Mouse (Mus musculus) lung, adult 2 months (tissue): Measurements from ENCODE around the gene Atp6v1g2.

Experiments
- CTCF ChIP-seq: fragments of 200-500 bp; IDR thresholded peaks from 2 replicates; pipeline ENCODE4 v1.5.1; 2011; ENCODE audit warnings: mild to moderate bottlenecking, low read length, control low read depth; ENCODE audit not compliant: insufficient read depth
- POLR2A ChIP-seq: fragments of 200-500 bp; IDR thresholded peaks from 2 replicates; pipeline ENCODE4 v1.6.1; 2011; ENCODE audit warnings: low read depth, mild to moderate bottlenecking, control low read depth, low read length, borderline replicate concordance; ENCODE audit errors: extremely low read depth

- TF ChIP-seq CTCF, result no peak
- no peak for TF ChIP-seq POLR2A
These were observed 28.2 kb downstream of the Atp6v1g2 start for GRCm38 (mm10) chr17:35261651-35262050.
